Mouse (Mus musculus) lung, postnatal 25 days (tissue): ENCODE measurements at regions not wholly inside any gene's neighbourhood (a gene's known extent, or its start where the extent isn't known, plus 50 kb on each side); places are given as distances from the start of the nearest gene placed in this dataset.

Experiments used
- DNase-seq: peaks from one replicate; pipeline ENCODE4 v3.0.0; 2022; ENCODE audit warnings: low spot score

GRCm38 (mm10) chr3:34231593-34232328, 150.6 kb upstream of the Dnajc19 start:
- DNase-seq, result no peak

GRCm38 (mm10) chr3:34222291-34222690, 141.2 kb upstream of the Dnajc19 start:
- no peak for DNase-seq

GRCm38 (mm10) chr3:34219741-34220310, 138.7 kb upstream of the Dnajc19 start:
- no peak for DNase-seq

- DNase-seq, result no peak
Measured at GRCm38 (mm10) chr3:34219096-34219495, 138.0 kb upstream of the Dnajc19 start.

GRCm38 (mm10) chr3:34217911-34218310, 136.8 kb upstream of the Dnajc19 start:
- DNase-seq, result no peak

GRCm38 (mm10) chr3:34214233-34214632, 133.1 kb upstream of the Dnajc19 start:
- no peak for DNase-seq

- DNase-seq, result no peak
Measured at GRCm38 (mm10) chr3:34206454-34206853, 125.3 kb upstream of the Dnajc19 start.

GRCm38 (mm10) chr3:34198228-34198627, 117.1 kb upstream of the Dnajc19 start:
- DNase-seq, result peak; percentile 3

- no peak for DNase-seq
Measured at GRCm38 (mm10) chr3:34197163-34197455, 116.0 kb upstream of the Dnajc19 start.

- DNase-seq, result no peak
Measured at GRCm38 (mm10) chr3:34196451-34197162, 115.5 kb upstream of the Dnajc19 start.

- DNase-seq, result no peak
Measured at GRCm38 (mm10) chr3:34195729-34196450, 114.8 kb upstream of the Dnajc19 start.

GRCm38 (mm10) chr3:34173416-34174097, 92.4 kb upstream of the Dnajc19 start:
- no peak for DNase-seq

GRCm38 (mm10) chr3:34172899-34173298, 91.8 kb upstream of the Dnajc19 start:
- DNase-seq, result no peak

GRCm38 (mm10) chr3:34171893-34172292, 90.8 kb upstream of the Dnajc19 start:
- DNase-seq, result no peak

GRCm38 (mm10) chr3:34168087-34168486, 87.0 kb upstream of the Dnajc19 start:
- no peak for DNase-seq

GRCm38 (mm10) chr3:34150036-34150435, 68.9 kb upstream of the Dnajc19 start:
- no peak for DNase-seq

- DNase-seq, result no peak
Measured at GRCm38 (mm10) chr3:34143652-34144051, 62.5 kb upstream of the Dnajc19 start.

GRCm38 (mm10) chr3:34139227-34139626, 58.1 kb upstream of the Dnajc19 start:
- no peak for DNase-seq

- DNase-seq, result no peak
Measured at GRCm38 (mm10) chr3:34137984-34138383, 56.9 kb upstream of the Dnajc19 start.

- DNase-seq, result no peak
Measured at GRCm38 (mm10) chr3:34136385-34136784, 55.3 kb upstream of the Dnajc19 start.
